Mouse (Mus musculus) neutrophil, adult 5-6 weeks (primary cell): Measurements from ENCODE around the gene Fcer1g. TPM values are rescaled to one million over a fixed set of nuclear protein-coding genes. Genes with fewer than 3 reads are reported as not detected.

Source experiments
- ATAC-seq: fragments of 151-379, 151-347 bp; 2 replicates; pipeline ENCODE4 v1.8.0; 2017; ENCODE audit warnings: mild to moderate bottlenecking, moderate TSS enrichment; ENCODE audit not compliant: insufficient number of reproducible peaks, poor library complexity, low FRiP score, severe bottlenecking; ENCODE audit errors: extremely low read depth
- total RNA-seq: library from RNA; stranded (forward); fragments of 200-1000 nt; gene quantifications from 2 replicates; pipeline ENCODE4 v1.2.3, GENCODE M21; 2017

Fcer1g gene
- total RNA-seq, 1 experiment from 2014 or later, result 410 TPM

- ATAC-seq, result no peak
Observed at GRCm38 (mm10) chr1:171224857-171225256, 9.3 kb downstream of the Fcer1g start, which contains the start of gene Apoa2. TSS of gene Apoa2 (plus strand) at chr1:171225054.

- ATAC-seq, result no peak
Observed at GRCm38 (mm10) chr1:171223796-171224195, 10.4 kb downstream of the Fcer1g start.

- no peak for ATAC-seq
Observed at GRCm38 (mm10) chr1:171223168-171223567, 11.0 kb downstream of the Fcer1g start.

- peak; percentile 92 for ATAC-seq
Observed at GRCm38 (mm10) chr1:171222238-171223155, 11.7 kb downstream of the Fcer1g start, which contains the start of gene Tomm40l. TSS of gene Tomm40l (minus strand) at chr1:171222514.

GRCm38 (mm10) chr1:171221281-171222193 lies 12.6 kb downstream of the Fcer1g start:
- ATAC-seq, result no peak

GRCm38 (mm10) chr1:171220871-171221270 lies 13.3 kb downstream of the Fcer1g start:
- peak; percentile 20; the same call in 1 of the 2 replicates for ATAC-seq

- ATAC-seq, result no peak
Observed at GRCm38 (mm10) chr1:171216241-171216955, 17.8 kb downstream of the Fcer1g start.

- no peak for ATAC-seq
Observed at GRCm38 (mm10) chr1:171213801-171214496, 20.2 kb downstream of the Fcer1g start, which contains the start of gene Nr1i3. TSS of gene Nr1i3 (plus strand) at chr1:171213970.

- ATAC-seq, result no peak
Observed at GRCm38 (mm10) chr1:171212854-171213253, 21.3 kb downstream of the Fcer1g start.

- ATAC-seq, result no peak
Observed at GRCm38 (mm10) chr1:171209409-171209808, 24.8 kb downstream of the Fcer1g start.

GRCm38 (mm10) chr1:171205704-171206493 lies 28.3 kb downstream of the Fcer1g start:
- no peak for ATAC-seq

- ATAC-seq, result no peak
Observed at GRCm38 (mm10) chr1:171204249-171204644, 29.9 kb downstream of the Fcer1g start.

- ATAC-seq, result no peak
Observed at GRCm38 (mm10) chr1:171203471-171204248, 30.5 kb downstream of the Fcer1g start.

- ATAC-seq, result no peak
Observed at GRCm38 (mm10) chr1:171200769-171201168, 33.4 kb downstream of the Fcer1g start.

- ATAC-seq, result no peak
Observed at GRCm38 (mm10) chr1:171199532-171199931, 34.6 kb downstream of the Fcer1g start.

- no peak for ATAC-seq
Observed at GRCm38 (mm10) chr1:171195887-171196397, 38.2 kb downstream of the Fcer1g start, which contains the start of gene Pcp4l1. TSS of gene Pcp4l1 (minus strand) at chr1:171196268.
